Comparison of ENCODE assay signal across 29 mouse cellular contexts in genomic region chr4:106419256-106419655, GRCm38 (mm10). TPM values are rescaled to one million over a fixed set of nuclear protein-coding genes. Genes with fewer than 3 reads are reported as not detected.
"Had no signal": no experiment of that assay in that cellular context is flagged by ENCODE, and none has a peak within 500 bp of the region (broad histone marks: within the 10 kb centered on the region; RNA-seq: fewer than 3 reads in every experiment).

No protein-coding gene starts in this region.

- H3K9ac ChIP-seq: limb, embryonic 12.5 days; limb, embryonic 13.5 days; limb, embryonic 15.5 days; liver, embryonic 12.5 days; liver, embryonic 13.5 days; liver, embryonic 14.5 days; liver, embryonic 15.5 days; liver, postnatal 0 days; lung, embryonic 14.5 days; lung, embryonic 15.5 days; midbrain, embryonic 12.5 days; midbrain, embryonic 13.5 days; midbrain, embryonic 15.5 days; neural tube, embryonic 12.5 days had no signal

- H3K4me1 ChIP-seq: limb, embryonic 10.5 days; limb, embryonic 12.5 days; limb, embryonic 13.5 days; limb, embryonic 15.5 days; liver, embryonic 12.5 days; liver, embryonic 13.5 days; liver, embryonic 15.5 days; lung, embryonic 15.5 days; megakaryocyte, embryonic 14.5 days; midbrain, embryonic 12.5 days; midbrain, embryonic 13.5 days; midbrain, embryonic 15.5 days; neural tube, embryonic 12.5 days had no signal

- DNase-seq: left cerebral cortex, postnatal 4 days; liver; liver, embryonic 13.5 days; liver, postnatal 0 days; lung, adult 2 months; lung, embryonic 14.5 days; lung, postnatal 10 days; lung, postnatal 14 days; lung, postnatal 4 days; midbrain, embryonic 14.5 days had no signal

- H3K4me2 ChIP-seq: limb, embryonic 12.5 days; limb, embryonic 13.5 days; limb, embryonic 15.5 days; liver, embryonic 11.5 days; liver, embryonic 12.5 days; liver, embryonic 13.5 days; liver, embryonic 15.5 days; lung, embryonic 14.5 days; lung, embryonic 15.5 days; midbrain, embryonic 12.5 days; midbrain, embryonic 13.5 days; midbrain, embryonic 15.5 days; neural tube, embryonic 12.5 days had no signal

- H3K27ac ChIP-seq: limb, embryonic 10.5 days; limb, embryonic 12.5 days; limb, embryonic 13.5 days; limb, embryonic 15.5 days; liver, embryonic 12.5 days; liver, embryonic 13.5 days; liver, embryonic 14.5 days; liver, embryonic 15.5 days; lung, embryonic 15.5 days; macrophage; midbrain, embryonic 12.5 days; midbrain, embryonic 13.5 days; midbrain, embryonic 15.5 days; neural tube, embryonic 12.5 days had no signal

- H3K4me3 ChIP-seq: limb, embryonic 10.5 days; limb, embryonic 12.5 days; limb, embryonic 13.5 days; limb, embryonic 15.5 days; liver, embryonic 12.5 days; liver, embryonic 13.5 days; liver, embryonic 15.5 days; lung, embryonic 15.5 days; megakaryocyte, embryonic 14.5 days; midbrain, embryonic 12.5 days; midbrain, embryonic 13.5 days; midbrain, embryonic 15.5 days; myocyte; neural tube, embryonic 12.5 days had no signal

- H3K27me3 ChIP-seq: limb, embryonic 12.5 days; limb, embryonic 13.5 days; limb, embryonic 15.5 days; liver, embryonic 12.5 days; liver, embryonic 13.5 days; liver, embryonic 15.5 days; lung, embryonic 15.5 days; megakaryocyte, embryonic 14.5 days; midbrain, embryonic 12.5 days; midbrain, embryonic 13.5 days; midbrain, embryonic 15.5 days; neural tube, embryonic 12.5 days had no signal

- ATAC-seq: liver, embryonic 12.5 days; liver, postnatal 0 days; midbrain, embryonic 13.5 days; midbrain, embryonic 15.5 days; midbrain, embryonic 16.5 days had no signal

- H3K9me3 ChIP-seq: limb, embryonic 10.5 days; limb, embryonic 12.5 days; limb, embryonic 13.5 days; limb, embryonic 15.5 days; liver, embryonic 12.5 days; liver, embryonic 13.5 days; liver, embryonic 15.5 days; lung, embryonic 15.5 days; megakaryocyte, embryonic 14.5 days; midbrain, embryonic 12.5 days; midbrain, embryonic 13.5 days; midbrain, embryonic 15.5 days; neural tube, embryonic 12.5 days had no signal

RNA-seq across cellular contexts. Expression of gene Pcsk9, which starts 44.9 kb away (rescaled TPM):
- total RNA-seq: megakaryocyte-erythroid progenitor cell, adult 5-6 weeks; monocyte, adult 5-6 weeks had no signal
- polyA plus RNA-seq: macrophage had no signal
